Mouse (Mus musculus) neural tube, embryonic 13.5 days (tissue): Measurements from ENCODE around the gene Gabpa. TPM values are rescaled to one million over a fixed set of nuclear protein-coding genes. Genes with fewer than 3 reads are reported as not detected.

ENCODE experiments used
- ATAC-seq: fragments of 200-750 bp; cut with Nextera tagmentation; 2 replicates; pipeline ENCODE4 v1.8.0; 2017; ENCODE audit warnings: low read depth, mild to moderate bottlenecking, moderate TSS enrichment, moderate library complexity
- H3K27ac ChIP-seq: fragments of 300-500 bp; sonication (generic); replicated peaks from 2 replicates; pipeline ENCODE4 v1.5.1; 2015; ENCODE audit warnings: moderate library complexity, mild to moderate bottlenecking, inconsistent platforms
- H3K27me3 ChIP-seq: fragments of 300-500 bp; sonication (generic); 2 replicates; pipeline ENCODE4 v1.6.1; 2015; ENCODE audit warnings: mild to moderate bottlenecking, inconsistent platforms
- H3K36me3 ChIP-seq: fragments of 300-500 bp; sonication (generic); 2 replicates; pipeline ENCODE4 v1.6.1; 2015; ENCODE audit warnings: mild to moderate bottlenecking, inconsistent platforms
- H3K4me1 ChIP-seq: fragments of 300-500 bp; sonication (generic); replicated peaks from 2 replicates; pipeline ENCODE4 v1.6.1; 2015; ENCODE audit warnings: inconsistent platforms
- H3K4me2 ChIP-seq: fragments of 300-500 bp; sonication (generic); 2 replicates; pipeline ENCODE4 v1.6.1; 2015; ENCODE audit warnings: inconsistent platforms, mild to moderate bottlenecking, moderate library complexity
- H3K4me3 ChIP-seq: fragments of 300-500 bp; sonication (generic); 2 replicates; pipeline ENCODE4 v1.5.1; 2015; ENCODE audit warnings: mild to moderate bottlenecking, inconsistent platforms
- H3K9ac ChIP-seq: fragments of 300-500 bp; sonication (generic); 2 replicates; pipeline ENCODE4 v1.6.1; 2015; ENCODE audit warnings: moderate library complexity, mild to moderate bottlenecking, inconsistent platforms
- H3K9me3 ChIP-seq: fragments of 300-500 bp; sonication (generic); 2 replicates; pipeline ENCODE4 v1.6.1; 2016; ENCODE audit warnings: inconsistent platforms
- WGBS: fragments of 180-500 bp; shearing (Covaris S2); methylation state at CpG from one replicate; pipeline ENCODE4 v1.1.7; 2015; 5-methylcytosine and 5-hydroxymethylcytosine counted together
- polyA plus RNA-seq: library from polyadenylated mRNA; unstranded; fragments of >200 nt; fragmentation: Nextera tagmentation; extraction: Ambion mirVana; gene quantifications from 2 replicates; pipeline ENCODE4 v1.2.1, GENCODE M21; 2015

Gabpa gene
- 21.2 and 21.4 TPM in 2 replicates for polyA plus RNA-seq

GRCm38 (mm10) chr16:84834745-84835440, at the start of gene Gabpa:
Gabpa (plus strand) TSS chr16:84834925.
- H3K27me3 ChIP-seq, result no peaks in the 10 kb centered on the region
- H3K9ac ChIP-seq, result peak within 1 kb of the TSS; percentile 96
- peak within 1 kb of the TSS; percentile 98 for H3K27ac ChIP-seq
- H3K9me3 ChIP-seq, result no peaks in the 10 kb centered on the region
- peak within 1 kb of the TSS; percentile 94 for H3K4me3 ChIP-seq
- peak; percentile 97 for ATAC-seq
- peaks cover 22% of the 10 kb centered on the region for H3K36me3 ChIP-seq
- H3K4me2 ChIP-seq, result peak within 1 kb of the TSS; percentile 85
- peaks cover 36% of the 10 kb centered on the region for H3K4me1 ChIP-seq
- WGBS, result under 1% methylated on average over 52 of the region's 52 CpGs

DNA sequence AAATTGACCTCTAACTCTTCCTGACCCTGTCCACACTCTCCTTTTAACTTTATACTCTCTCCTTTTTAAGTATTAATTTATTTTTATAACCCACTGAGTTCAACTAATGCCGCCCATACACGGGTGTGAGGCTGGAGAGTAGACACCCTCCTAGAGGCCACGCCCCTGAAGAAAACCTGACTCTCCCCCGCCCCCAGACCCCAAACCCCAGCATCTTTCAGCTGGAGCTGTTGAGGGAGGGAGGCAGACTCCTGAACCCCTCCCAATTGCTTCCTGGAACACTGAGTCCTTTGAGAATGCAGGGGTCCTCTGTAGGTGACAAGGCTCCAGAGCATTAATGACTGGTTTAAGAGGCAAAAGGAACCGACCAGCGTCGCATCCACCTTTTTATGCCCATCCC, 49.8 kb upstream of the Gabpa start:
- ATAC-seq, result no peak

DNA sequence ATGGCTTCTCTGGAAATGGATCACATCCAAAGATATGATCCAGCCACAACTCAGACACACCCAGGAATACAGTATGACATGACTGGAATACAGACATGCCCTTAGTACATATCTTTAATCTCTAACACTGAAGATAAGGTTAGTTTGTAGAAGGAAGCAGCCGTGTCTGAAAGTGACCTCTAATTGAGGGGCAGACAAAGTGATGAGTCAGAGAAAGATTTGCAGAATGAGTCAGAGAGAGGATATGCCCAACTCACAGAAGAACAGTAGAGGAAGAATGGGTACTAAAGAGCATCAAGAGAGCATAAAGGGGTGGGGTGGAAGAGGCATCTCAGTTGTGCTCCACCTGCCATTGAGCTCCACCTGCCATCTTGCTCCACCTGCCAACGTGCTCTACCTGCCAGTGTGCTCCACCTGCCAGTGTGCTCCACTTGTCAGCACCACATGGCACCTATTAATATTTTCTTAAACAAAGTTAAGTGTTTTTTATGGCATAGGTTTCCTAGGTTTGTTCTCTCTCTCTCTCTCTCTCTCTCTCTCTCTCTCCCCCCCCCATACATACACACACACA, 44.0 kb upstream of the Gabpa start:
- WGBS, result 80% methylated on average over 2 of the region's 2 CpGs
- peaks cover 5% of the 10 kb centered on the region; the same call in 1 of the 2 replicates for H3K36me3 ChIP-seq
- H3K4me2 ChIP-seq, result no peak overlapping the region
- peaks cover 5% of the 10 kb centered on the region; the same call in 1 of the 2 replicates for H3K9me3 ChIP-seq
- ATAC-seq, result no peak
- H3K4me1 ChIP-seq, result no peaks in the 10 kb centered on the region
- H3K9ac ChIP-seq, result no peak overlapping the region
- H3K4me3 ChIP-seq, result no peak overlapping the region
- no peaks in the 10 kb centered on the region for H3K27me3 ChIP-seq
- H3K27ac ChIP-seq, result no peak overlapping the region

More for the DNA sequence above, 49.8 kb upstream of the Gabpa start:
- Histone ChIP-seq H3K4me1 (no peaks in the 10 kb centered on the region), H3K36me3 (no peaks in the 10 kb centered on the region), H3K4me3 (no peak overlapping the region), H3K9me3 (no peaks in the 10 kb centered on the region), H3K27ac (no peak overlapping the region), H3K27me3 (no peaks in the 10 kb centered on the region), H3K9ac (no peak overlapping the region), H3K4me2 (no peak overlapping the region)
- 32% methylated on average over 7 of the region's 7 CpGs for WGBS

GRCm38 (mm10) chr16:84793401-84793800, 41.3 kb upstream of the Gabpa start:
- H3K27me3 ChIP-seq, result no peaks in the 10 kb centered on the region
- H3K9ac ChIP-seq, result no peak overlapping the region
- H3K4me2 ChIP-seq, result no peak overlapping the region
- no peak overlapping the region for H3K27ac ChIP-seq
- H3K4me3 ChIP-seq, result no peak overlapping the region
- peaks cover 5% of the 10 kb centered on the region; the same call in 1 of the 2 replicates for H3K36me3 ChIP-seq
- no peak for ATAC-seq
- 88% methylated on average over 14 of the region's 14 CpGs for WGBS
- H3K9me3 ChIP-seq, result peaks cover 5% of the 10 kb centered on the region; the same call in 1 of the 2 replicates
- H3K4me1 ChIP-seq, result no peaks in the 10 kb centered on the region

DNA sequence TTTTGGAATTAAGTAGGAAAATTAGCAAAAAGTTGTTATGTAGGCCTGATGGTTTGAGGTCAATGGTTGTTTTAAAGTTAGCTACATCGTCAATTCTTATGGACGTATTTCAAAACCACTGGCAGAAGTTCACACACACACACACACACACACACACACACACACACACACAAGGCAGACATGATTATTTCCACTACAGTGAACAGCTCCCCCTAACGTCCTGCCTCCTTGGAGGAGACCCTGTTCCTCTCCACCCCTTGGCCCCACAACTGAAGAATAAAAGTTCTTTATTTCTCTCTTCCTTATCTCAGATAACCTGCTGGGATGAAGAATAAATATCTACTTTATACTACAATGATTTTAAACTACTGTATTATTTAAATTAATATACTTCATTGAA, 39.4 kb upstream of the Gabpa start:
- Histone ChIP-seq H3K27ac (no peak overlapping the region), H3K4me1 (no peaks in the 10 kb centered on the region), H3K9ac (no peak overlapping the region), H3K4me3 (no peak overlapping the region), H3K9me3 (peaks cover 5% of the 10 kb centered on the region; the same call in 1 of the 2 replicates), H3K27me3 (no peaks in the 10 kb centered on the region), H3K4me2 (no peak overlapping the region), H3K36me3 (peaks cover 5% of the 10 kb centered on the region; the same call in 1 of the 2 replicates)
- ATAC-seq, result no peak
- WGBS, result 63% methylated on average over 3 of the region's 3 CpGs

DNA sequence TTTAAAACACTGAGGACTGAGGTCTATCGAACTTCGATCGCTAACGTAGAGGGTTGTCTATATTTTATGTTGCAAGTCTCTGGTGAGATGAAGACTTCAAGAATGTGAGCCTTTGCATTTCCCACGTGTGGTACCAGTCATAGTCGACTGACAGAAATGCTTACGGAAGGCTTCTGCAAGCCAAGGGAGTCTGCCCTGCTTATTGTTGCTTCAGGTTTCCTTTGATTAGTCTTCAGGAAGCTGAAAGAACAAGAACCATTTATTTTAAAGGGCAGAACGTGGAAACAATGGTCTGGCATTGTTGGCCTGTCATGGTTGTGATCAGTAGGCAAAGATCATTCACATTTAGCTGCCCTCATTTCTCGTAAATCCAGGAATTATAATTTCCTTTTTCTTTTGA, 38.0 kb upstream of the Gabpa start:
- Histone ChIP-seq H3K4me3 (no peak overlapping the region), H3K9ac (no peak overlapping the region), H3K27me3 (no peaks in the 10 kb centered on the region), H3K36me3 (no peaks in the 10 kb centered on the region), H3K4me2 (no peak overlapping the region), H3K9me3 (no peaks in the 10 kb centered on the region), H3K4me1 (no peaks in the 10 kb centered on the region), H3K27ac (no peak overlapping the region)
- no peak for ATAC-seq
- 62% methylated on average over 9 of the region's 9 CpGs for WGBS

DNA sequence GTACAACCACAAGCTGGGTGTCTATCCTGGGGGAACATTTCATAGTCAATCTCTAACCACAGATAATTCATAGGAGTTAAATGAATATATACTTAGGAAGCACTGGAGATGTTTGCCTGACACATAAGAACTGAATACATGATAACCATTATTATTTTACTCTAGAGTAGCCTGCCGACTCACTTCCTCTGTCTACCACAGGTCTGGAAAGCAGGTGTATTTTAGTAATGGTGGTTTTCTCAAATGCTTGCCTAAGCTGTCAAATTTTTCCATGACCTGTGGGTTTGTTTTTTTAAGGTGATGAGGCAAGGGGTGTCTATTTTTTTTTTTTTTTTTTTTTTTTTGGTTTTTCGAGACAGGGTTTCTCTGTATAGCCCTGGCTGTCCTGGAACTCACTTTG, 34.7 kb upstream of the Gabpa start:
- ATAC-seq, result no peak
- no peak overlapping the region for H3K4me2 ChIP-seq
- 0 out of 2 replicates have a peak, but pooled peaks cover 3% of the 10 kb centered on the region for H3K4me1 ChIP-seq
- H3K9me3 ChIP-seq, result no peaks in the 10 kb centered on the region
- H3K9ac ChIP-seq, result no peak overlapping the region
- no peaks in the 10 kb centered on the region for H3K27me3 ChIP-seq
- H3K27ac ChIP-seq, result no peak overlapping the region
- no peaks in the 10 kb centered on the region for H3K36me3 ChIP-seq
- WGBS, result 91% methylated on average over 1 of the region's 2 CpGs
- no peak overlapping the region for H3K4me3 ChIP-seq

DNA sequence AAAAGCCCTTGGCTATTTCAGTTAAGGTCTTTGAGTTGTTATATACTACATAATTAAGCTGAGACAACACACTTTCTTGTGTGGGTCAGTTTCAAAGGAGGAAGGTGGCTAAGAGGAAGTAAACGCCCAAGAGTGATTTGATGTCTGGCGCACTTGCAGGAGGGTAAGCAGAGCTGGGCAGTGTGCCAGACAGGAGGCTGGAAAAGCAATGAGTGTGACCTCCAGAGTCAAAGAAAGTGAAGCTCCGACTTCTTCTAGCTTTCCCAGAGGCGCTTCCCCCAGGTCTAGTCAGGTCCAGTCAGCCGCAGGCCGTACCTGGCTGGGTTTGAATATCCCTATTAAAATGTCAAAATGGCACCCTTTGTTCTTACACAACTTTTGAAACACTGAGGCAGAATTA, 32.5 kb upstream of the Gabpa start:
- Histone ChIP-seq H3K27ac (no peak overlapping the region), H3K36me3 (peaks cover 6% of the 10 kb centered on the region), H3K4me3 (no peak overlapping the region), H3K9ac (no peak overlapping the region), H3K4me2 (no peak overlapping the region), H3K27me3 (no peaks in the 10 kb centered on the region), H3K9me3 (no peaks in the 10 kb centered on the region), H3K4me1 (0 out of 2 replicates have a peak, but pooled peaks cover 3% of the 10 kb centered on the region)
- WGBS, result 76% methylated on average over 6 of the region's 6 CpGs
- no peak for ATAC-seq

DNA sequence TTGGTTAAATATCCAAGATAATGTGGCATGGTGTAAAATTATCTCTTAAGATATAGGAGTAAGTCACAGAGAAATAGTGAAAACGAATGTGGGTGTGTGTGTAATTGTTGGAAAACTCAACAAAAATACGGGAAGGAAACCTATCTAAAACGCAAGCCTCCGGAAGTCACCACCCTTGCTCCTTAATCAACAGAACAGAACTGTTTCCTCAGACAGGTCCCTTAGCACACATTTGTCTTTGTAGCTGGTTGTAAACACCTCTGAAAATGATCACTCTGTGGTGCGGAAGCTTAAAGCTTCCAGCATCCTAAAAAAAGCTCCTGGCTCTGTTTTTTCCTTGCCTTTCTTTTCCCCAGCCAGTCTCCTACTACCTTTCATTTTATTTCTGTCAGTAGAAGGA, 29.9 kb upstream of the Gabpa start:
- Histone ChIP-seq H3K4me1 (0 out of 2 replicates have a peak, but pooled peaks cover 3% of the 10 kb centered on the region), H3K9me3 (no peaks in the 10 kb centered on the region), H3K36me3 (peaks cover 24% of the 10 kb centered on the region), H3K4me2 (no peak overlapping the region), H3K27me3 (no peaks in the 10 kb centered on the region), H3K9ac (no peak overlapping the region), H3K27ac (no peak overlapping the region), H3K4me3 (no peak overlapping the region)
- ATAC-seq, result no peak
- WGBS, result 84% methylated on average over 5 of the region's 5 CpGs

GRCm38 (mm10) chr16:84806175-84806574, 28.6 kb upstream of the Gabpa start:
- Histone ChIP-seq H3K4me3 (no peak overlapping the region), H3K27me3 (no peaks in the 10 kb centered on the region)

GRCm38 (mm10) chr16:84807874-84808273, 26.9 kb upstream of the Gabpa start:
- no peaks in the 10 kb centered on the region for H3K4me1 ChIP-seq
- ATAC-seq, result no peak
- no peaks in the 10 kb centered on the region for H3K27me3 ChIP-seq
- H3K4me2 ChIP-seq, result no peak overlapping the region
- no peak overlapping the region for H3K4me3 ChIP-seq
- no peak overlapping the region for H3K27ac ChIP-seq
- H3K36me3 ChIP-seq, result peaks cover 34% of the 10 kb centered on the region
- H3K9ac ChIP-seq, result no peak overlapping the region
- no peaks in the 10 kb centered on the region for H3K9me3 ChIP-seq
- WGBS, result 92% methylated on average over 7 of the region's 7 CpGs

More at GRCm38 (mm10) chr16:84806175-84806574, 28.6 kb upstream of the Gabpa start:
- Histone ChIP-seq H3K9ac (no peak overlapping the region), H3K4me2 (no peak overlapping the region), H3K36me3 (peaks cover 32% of the 10 kb centered on the region), H3K4me1 (0 out of 2 replicates have a peak, but pooled peaks cover 3% of the 10 kb centered on the region), H3K27ac (no peak overlapping the region), H3K9me3 (no peaks in the 10 kb centered on the region)
- 98% methylated on average over 3 of the region's 3 CpGs for WGBS
- no peak for ATAC-seq

- no peak overlapping the region for H3K4me2 ChIP-seq
- no peak for ATAC-seq
- 91% methylated on average over 1 of the region's 1 CpGs for whole genome bisulfite sequencing
- H3K4me1 ChIP-seq, result no peaks in the 10 kb centered on the region
- no peak overlapping the region for H3K9ac ChIP-seq
- H3K36me3 ChIP-seq, result peaks cover 34% of the 10 kb centered on the region
- H3K4me3 ChIP-seq, result no peak overlapping the region
- H3K27ac ChIP-seq, result no peak overlapping the region
- no peaks in the 10 kb centered on the region for H3K27me3 ChIP-seq
- no peaks in the 10 kb centered on the region for H3K9me3 ChIP-seq
Measured at GRCm38 (mm10) chr16:84810254-84810653, 24.5 kb upstream of the Gabpa start.
